Mouse (Mus musculus) left cerebral cortex, adult 2 months (tissue): ENCODE measurements at regions not wholly inside any gene's neighbourhood (a gene's known extent, or its start where the extent isn't known, plus 50 kb on each side); places are given as distances from the start of the nearest gene placed in this dataset.

Experiments
- DNase-seq, 2 experiments: peaks; one replicate each; pipeline ENCODE4 v3.0.0; 2021 to 2022; ENCODE audit warnings: low spot score in 2 of 2, mixed read lengths in 1 of 2; ENCODE audit errors: extremely low spot score in 1 of 2
- H3K27ac ChIP-seq: fragments of 200-600 bp; 2 replicates; pipeline ENCODE4 v1.8.1; 2022
- H3K4me3 ChIP-seq: fragments of 200-600 bp; 2 replicates; pipeline ENCODE4 v1.8.1; 2022
- CTCF ChIP-seq: fragments of 200-600 bp; IDR thresholded peaks from 2 replicates; pipeline ENCODE4 v1.8.1; 2022; ENCODE audit warnings: antibody characterized with exemption, mild to moderate bottlenecking, moderate library complexity
- intact Hi-C: fragments of 180-260 bp; cut with DNase I; formaldehyde crosslinking; loops from one replicate; pipeline ENCODE4 v1.15.1; 2025

DNA sequence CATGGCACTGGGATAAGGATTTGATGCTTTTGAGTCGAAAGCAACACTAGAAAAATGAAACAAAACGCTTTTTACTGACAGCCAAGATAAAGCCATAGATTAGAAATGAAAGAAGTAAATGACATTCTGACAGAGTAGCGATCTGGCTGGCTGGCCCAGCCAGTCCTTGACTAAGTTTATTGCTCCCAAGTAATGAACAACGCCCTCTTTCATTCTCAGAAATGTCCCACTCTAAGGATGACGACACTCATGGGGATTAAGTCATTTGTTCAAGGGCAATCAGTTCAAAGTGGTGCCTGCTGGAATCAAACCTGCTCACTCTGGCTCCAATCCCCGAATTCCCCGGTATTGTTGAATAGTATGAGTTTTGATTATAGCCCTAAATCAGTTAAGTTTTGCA is 231.1 kb upstream of the F930015N05Rik start:
- Histone ChIP-seq H3K27ac (no peak overlapping the region), H3K4me3 (no peak overlapping the region)
- DNase-seq = no peak
- TF ChIP-seq CTCF = no peak
- intact Hi-C loops = no loop called here

DNA sequence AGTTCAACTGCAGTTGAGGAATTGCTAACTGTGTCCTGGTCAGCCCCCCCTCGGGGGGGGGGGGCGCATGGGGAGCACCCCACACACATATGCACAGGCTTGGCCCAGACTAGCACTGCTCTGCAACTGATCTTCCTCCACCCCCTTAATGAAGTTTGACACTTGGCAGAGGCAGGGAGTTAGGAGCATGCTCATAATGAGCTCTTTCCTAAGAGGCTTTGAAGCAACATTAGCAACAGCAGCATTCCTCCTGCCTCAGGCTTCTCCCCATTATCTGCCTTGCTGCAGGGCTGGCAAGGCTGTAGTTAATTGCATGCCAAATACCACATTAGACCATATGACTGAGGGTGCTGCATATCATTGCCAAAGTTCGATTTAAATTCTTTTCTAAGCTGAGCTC is 235.4 kb upstream of the F930015N05Rik start:
- no peak for DNase-seq
- intact Hi-C loops = loop anchor here (2.0 kb wide), 1 partner anchor 13 kb away; no protein-coding TSS in a partner anchor
- Histone ChIP-seq H3K4me3 (no peak overlapping the region), H3K27ac (no peak overlapping the region)
- no peak for TF ChIP-seq CTCF

DNA sequence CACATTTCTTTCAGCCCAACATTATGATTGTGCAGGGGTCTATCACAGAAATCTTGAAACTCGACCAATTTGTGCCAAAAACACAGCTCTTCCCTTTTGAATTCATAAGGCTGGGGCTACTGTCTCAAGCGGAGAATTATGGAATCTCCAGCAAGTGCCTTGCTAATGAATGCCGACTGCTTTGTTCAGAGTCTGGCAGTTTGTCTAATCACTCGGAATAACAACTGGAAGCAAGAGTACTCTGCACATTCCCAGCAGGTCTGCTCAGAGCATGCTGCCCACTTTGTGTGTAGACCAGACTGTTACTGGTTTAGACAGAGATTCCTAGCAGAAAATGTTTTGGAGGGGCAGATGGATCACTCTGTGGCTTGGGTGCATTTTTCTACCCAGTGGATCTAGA is 237.1 kb upstream of the F930015N05Rik start:
- DNase-seq = no peak
- no peak for TF ChIP-seq CTCF
- Histone ChIP-seq H3K27ac (no peak overlapping the region), H3K4me3 (no peak overlapping the region)
- intact Hi-C loops = loop anchor here (2.0 kb wide), 1 partner anchor 15 kb away; no protein-coding TSS in a partner anchor

DNA sequence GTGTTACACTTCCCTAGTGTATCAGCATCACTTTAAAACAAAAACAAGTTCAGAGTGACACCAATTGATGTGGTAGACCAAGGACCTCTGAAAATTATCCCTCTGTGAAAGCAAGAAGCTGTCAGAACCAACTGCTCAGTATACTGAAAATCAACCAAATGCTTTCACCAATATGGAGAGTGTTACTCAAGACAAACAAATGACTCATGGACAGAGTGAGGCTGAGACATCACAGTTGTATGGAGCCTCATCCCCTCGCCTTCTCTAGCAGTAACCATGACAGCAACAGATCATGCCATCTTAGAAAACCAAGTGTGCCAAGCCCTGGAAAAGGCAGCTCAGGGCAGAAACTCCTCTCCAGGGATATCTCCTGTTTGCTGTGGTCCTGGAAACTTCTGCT is 267.3 kb upstream of the F930015N05Rik start:
- no peak for TF ChIP-seq CTCF
- intact Hi-C loops = no loop called here
- no peak for DNase-seq
- Histone ChIP-seq H3K4me3 (no peak overlapping the region), H3K27ac (no peak overlapping the region)

DNA sequence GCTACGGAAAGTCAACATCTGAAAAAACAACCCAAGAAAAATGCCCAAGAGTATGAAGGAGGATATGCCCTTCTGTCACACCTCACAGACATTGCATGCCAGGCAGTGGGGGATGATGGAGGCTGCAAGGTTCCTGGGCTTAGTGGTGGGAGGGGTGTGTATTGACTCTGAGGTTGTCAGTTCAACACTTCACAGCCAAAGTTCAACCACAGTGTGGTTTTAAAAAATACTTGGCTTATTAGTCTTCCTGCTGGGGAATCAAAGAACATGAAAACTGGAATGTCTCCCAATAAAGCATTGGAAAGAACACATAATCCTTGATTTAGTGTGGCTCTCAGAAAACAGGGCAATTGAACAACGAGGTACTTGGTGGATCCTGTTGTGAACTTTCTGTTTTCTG is 267.0 kb upstream of the Elac2 start:
- H3K4me3 ChIP-seq = no peak overlapping the region
- no peak for TF ChIP-seq CTCF
- intact Hi-C loops = no loop called here
- no peak overlapping the region for H3K27ac ChIP-seq
- DNase-seq = no peak

DNA sequence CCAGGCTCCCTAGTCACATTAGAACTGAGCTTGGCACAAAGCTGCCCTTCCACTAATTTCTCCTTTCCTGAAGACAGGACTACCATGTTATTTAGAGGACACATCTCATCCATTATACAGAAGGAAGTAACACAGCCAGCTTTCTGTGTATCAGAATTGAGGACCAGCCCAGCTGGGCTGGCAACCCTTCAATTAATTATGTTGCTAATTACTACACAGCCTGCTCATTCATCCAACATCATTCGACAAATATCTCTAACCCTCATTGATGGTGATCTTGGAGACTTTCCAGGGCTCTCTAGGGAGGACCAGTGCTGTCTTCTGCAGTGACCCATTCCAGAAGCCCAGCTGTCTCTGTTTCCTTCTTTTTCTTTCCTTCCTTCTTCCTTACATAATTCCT is 263.7 kb upstream of the Elac2 start:
- no peak for TF ChIP-seq CTCF
- intact Hi-C loops = loop anchor here (5.0 kb wide), 3 partner anchors 273 to 1313 kb away; partner anchors contain the start of gene Hs3st3b1
- no peak for DNase-seq
- no peak overlapping the region for H3K4me3 ChIP-seq
- H3K27ac ChIP-seq = no peak overlapping the region

DNA sequence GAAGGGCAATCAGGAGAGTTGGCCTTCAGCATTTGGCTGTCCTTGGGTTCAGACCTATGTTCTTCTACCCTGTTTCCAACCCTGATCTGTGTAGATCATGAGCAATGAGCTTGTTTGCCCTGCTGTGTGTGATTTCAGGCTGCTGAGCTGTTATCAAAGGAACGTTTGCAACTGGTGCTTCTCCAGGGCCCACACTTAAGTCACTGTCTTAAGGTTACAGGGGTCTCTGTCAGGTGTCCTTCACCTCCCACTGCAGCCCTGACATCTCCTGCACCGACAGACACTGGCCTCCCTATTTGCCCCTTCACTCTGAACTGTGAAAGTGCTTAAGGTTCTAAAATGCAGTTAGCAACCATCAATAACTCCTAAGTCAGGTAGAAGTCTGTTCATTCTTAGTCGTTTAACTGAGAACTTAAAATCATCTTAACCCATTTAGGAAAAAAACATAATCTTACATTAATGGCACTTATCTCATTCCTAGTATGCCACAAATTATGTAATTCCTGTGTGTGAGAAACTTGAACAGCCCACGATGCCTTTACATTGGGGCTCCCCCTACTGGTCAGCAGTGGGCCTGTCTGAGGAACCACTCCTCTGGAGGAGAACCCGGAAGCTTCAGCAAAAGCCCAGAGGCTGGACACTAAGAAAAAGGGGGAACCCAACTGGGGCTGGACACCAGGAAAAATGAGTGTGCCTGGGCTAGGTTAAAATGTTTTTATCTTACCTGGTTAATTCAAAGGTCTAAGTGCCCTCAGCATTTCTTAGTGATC is 260.3 kb upstream of the Elac2 start:
- peak; percentile 94 for TF ChIP-seq CTCF
- peak; percentile 79 to 86 for DNase-seq
- intact Hi-C loops = loop anchor here (5.0 kb wide), 3 partner anchors 276 to 1316 kb away; partner anchors contain the start of gene Hs3st3b1
- H3K27ac ChIP-seq = no peak overlapping the region
- no peak overlapping the region for H3K4me3 ChIP-seq

DNA sequence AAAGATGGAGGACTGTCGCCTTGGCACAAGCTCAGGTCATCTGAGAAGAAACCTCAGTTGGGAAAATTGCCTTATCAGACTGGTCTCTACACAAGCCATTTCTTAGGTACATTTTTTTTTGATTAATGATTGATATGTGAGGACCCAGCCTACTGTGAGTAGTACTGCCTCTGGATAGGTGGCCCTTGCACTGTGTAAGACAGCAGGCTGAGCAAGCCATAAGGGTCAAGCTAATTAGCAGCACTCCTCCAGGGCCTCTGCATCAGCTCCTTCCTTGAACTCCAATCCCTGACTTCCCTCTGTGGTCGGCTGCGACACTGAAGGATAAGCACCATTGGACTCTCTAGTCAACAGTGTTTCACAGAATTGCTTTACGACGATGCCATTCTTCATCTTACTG is 252.6 kb upstream of the Elac2 start:
- intact Hi-C loops = no loop called here
- DNase-seq = no peak

DNA sequence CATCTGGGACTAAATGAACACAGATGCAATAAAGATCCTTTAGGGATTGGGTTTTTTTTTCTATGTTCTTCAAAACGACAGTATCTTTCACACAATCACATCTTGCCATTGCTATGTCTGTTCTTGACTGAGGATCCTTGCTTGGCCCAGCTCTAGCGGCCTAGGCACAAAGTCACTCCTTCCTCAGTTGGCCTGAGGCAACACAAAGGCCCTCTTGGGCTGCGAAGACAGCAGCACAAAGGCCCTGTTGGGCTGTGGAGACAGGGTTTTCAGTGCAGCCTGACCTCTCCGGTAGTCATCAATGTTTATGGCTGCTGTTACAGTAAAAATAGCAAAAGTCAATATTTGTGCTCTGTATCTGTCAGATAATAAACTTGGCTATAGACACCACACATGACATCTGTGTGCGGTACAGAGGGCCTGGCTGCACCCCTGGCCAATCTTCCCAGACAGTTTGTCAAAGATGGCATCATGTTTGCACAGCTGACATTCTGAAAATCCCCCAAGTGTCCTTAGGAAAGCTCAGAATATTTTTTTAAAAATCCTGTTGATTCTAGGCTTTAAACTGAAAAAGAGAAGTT is 250.9 kb upstream of the Elac2 start:
- intact Hi-C loops = no loop called here
- Histone ChIP-seq H3K27ac (no peak overlapping the region), H3K4me3 (no peak overlapping the region)
- TF ChIP-seq CTCF = no peak
- no peak for DNase-seq

More for the DNA sequence above, 252.6 kb upstream of the Elac2 start:
- TF ChIP-seq CTCF = no peak
- H3K4me3 ChIP-seq = no peak overlapping the region
- H3K27ac ChIP-seq = no peak overlapping the region

DNA sequence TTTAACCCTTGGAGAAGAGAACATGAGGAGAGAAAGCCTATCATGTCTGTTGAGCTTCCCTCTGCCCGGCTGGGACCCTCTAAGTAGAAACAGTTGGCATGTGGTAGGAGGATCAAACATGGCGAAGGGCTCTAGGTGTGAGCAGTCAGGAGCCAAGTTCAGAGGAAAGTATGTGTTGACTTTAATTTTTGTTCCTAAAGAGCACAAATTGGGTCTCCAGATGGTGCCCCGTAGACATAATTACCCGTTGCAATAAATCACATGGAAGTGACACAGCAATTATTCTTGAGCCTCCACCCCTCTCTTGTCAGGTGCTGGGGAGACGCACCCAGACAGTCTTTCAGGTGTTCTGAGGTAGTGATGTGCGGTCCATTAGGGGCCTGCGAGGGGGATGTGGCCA is 239.9 kb upstream of the Elac2 start:
- DNase-seq = no peak
- Histone ChIP-seq H3K27ac (no peak overlapping the region), H3K4me3 (no peak overlapping the region)
- TF ChIP-seq CTCF = no peak
- intact Hi-C loops = no loop called here

DNA sequence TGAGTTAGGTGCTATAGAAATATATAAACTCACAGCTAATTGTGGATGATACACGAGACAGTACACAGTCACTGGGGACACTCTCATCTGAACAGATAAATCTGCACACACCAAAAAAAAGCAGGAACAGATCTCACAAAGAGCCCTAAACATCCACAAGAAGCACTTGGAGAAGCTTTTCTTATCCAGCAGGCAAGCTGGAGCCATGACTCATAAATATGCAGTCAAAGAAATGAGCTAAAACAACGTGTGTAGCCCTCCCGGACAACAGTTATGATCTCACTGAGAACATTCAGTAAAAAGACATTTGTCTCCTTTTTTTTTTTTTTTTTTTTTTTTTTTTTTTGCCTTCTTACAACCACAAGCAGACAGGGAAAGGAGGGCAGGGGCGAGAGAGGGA is 235.1 kb upstream of the Elac2 start:
- H3K27ac ChIP-seq = no peak overlapping the region
- TF ChIP-seq CTCF = no peak
- DNase-seq = no peak
- intact Hi-C loops = no loop called here
- H3K4me3 ChIP-seq = no peak overlapping the region

DNA sequence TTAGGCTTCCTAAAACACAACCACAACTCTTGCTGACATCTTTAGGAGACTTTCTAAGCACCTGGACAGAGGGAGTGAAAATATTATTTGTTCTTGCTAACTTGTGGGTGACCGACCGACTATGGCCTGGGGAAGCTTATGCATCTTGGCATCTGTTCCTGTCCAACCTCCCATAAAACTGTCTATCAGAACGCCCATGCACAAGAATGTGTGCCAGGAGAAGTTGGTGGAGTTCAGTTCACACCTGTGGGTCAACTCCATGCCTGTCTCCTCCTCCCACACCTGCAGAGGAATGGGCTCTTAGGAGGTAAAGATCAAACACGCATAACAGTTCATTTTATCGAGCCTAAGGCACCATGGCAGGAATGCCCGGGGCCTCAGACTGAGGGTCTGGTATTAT is 232.7 kb upstream of the Elac2 start:
- H3K4me3 ChIP-seq = no peak overlapping the region
- intact Hi-C loops = no loop called here
- no peak overlapping the region for H3K27ac ChIP-seq
- TF ChIP-seq CTCF = no peak
- DNase-seq = no peak

DNA sequence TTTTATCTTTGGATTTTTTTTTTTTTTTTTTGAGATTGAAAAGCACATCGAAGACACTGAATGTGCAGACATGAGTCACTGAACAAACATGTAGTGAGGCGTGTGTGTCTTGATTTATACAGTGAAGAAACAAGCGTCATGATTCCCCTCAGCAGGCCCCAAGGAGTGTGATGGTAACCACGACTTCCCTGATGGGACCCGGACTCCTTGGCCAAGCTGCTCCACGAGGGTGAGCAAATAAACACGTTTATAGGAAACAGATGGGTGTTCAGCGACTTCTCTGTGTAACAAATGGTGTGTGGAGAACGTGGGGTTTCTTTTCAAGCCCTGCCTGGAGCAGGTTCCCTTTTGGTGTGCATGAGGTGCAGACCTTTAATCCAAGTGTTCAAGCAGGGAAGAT is 228.9 kb upstream of the Elac2 start:
- Histone ChIP-seq H3K27ac (no peak overlapping the region), H3K4me3 (no peak overlapping the region)
- intact Hi-C loops = loop anchor here (10.0 kb wide), 1 partner anchor 145 kb away; no protein-coding TSS in a partner anchor
- no peak for DNase-seq
- no peak for TF ChIP-seq CTCF
